Mouse (Mus musculus) lung, adult 18-20 months (tissue): ENCODE measurements around the gene Slamf8.

Experiments used
- DNase-seq, 2 experiments: peaks; one replicate each; pipeline ENCODE4 v3.0.0; 2022; ENCODE audit warnings: mixed read lengths in 2 of 2

The Slamf8 gene

DNA sequence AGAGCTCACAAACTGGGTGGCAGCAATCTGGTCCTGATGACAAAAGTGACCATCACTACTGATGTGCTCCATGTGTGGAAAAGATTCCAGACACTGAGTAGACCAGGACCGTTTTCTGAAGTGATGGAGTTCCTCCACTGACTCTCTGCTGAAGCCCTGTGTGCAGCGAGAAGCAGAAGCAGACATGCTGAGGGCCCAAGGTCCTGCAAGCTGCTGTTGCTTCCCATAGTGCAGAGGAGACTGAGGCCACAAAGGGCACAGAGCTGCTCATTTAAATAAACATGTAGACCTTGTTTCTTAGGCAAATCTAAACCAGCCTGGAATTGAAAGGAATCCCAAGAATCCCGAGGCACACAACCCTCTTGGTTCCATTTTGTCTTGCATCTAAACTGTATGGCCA lies 3.0 kb upstream of the Slamf8 start:
- DNase-seq = no peak

DNA sequence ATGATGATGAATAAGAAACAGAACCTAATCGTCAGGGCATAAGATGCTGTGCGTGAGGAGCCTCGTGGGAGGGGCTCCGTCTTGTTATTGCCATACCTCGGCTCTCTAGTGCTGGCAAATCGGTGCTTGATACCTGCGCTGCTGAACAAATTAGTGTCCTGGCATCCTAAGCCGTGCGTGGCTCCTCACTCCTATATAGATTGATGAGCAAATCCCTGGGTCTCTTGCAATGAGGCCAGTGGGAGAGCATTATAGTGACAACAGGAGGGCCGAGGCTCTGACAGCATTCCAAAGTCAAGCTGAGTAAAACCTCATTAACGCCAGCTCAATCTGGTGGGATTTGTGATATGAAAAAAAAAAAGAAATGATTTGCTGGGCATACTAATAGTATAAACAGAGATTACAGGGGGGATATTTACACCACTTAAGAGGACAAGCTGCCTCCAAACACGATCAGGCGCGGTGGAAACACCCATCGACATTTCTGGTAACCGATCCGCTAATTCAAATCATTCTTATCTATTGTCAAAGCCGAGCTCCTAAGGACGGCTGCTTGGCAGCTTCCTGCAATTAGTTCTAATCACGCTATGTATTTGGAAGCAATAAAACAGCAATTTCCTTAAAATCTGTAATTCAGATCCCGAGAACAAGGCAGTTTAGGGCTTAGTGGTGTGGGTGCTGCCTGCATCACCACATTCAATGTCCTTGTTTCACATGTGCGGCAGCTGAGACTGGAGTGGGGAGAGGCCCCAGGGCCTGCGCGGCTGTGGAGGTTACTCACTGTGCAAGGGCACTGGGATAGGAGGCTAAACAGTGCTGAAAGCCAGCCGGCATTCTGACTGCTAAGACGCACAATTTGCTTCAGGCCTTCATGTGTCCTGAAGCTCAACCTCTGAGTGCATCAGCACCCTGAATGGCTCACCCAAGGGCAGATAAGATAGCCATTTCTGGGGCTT lies 4.5 kb downstream of the Slamf8 start:
- no peak for DNase-seq

DNA sequence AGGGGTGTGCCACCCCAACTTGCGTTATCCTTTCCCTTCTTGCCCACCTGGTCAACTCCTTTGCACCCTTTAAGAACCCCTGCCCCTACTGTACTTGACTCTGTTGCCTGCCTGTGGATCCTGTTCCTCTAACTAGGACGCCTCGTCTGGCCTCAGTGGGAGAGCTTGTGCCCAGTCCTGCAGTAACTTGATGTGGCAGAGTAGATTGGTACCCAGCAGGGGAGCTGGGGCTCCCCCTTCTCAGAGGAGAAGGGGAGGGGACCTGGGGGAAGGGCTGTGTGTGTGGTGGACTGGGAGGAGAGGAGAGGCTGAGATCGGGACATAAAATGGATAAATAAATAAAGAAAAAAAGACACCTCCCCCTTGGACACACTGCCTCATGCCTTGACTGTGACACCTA lies 5.3 kb downstream of the Slamf8 start:
- no peak for DNase-seq

DNA sequence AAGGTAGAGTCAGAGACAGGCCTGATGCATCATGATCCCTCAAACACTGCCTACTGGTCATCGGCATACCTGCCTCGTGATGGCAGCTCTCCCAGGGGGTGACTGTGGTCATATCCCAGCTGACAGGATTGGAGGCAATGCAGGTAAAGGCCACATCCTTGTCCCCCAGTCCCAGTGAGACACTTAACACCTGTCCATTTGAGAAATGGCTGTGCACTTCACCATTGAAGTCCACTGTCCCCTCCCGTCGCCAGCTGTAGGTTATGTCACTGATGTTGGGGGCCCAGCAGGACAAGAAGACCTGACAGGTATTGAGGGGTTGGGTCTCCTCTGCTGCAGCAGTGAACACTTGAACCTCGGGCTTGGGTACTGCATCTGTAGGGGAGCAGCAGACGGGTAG lies 6.1 kb downstream of the Slamf8 start:
- DNase-seq = no peak

DNA sequence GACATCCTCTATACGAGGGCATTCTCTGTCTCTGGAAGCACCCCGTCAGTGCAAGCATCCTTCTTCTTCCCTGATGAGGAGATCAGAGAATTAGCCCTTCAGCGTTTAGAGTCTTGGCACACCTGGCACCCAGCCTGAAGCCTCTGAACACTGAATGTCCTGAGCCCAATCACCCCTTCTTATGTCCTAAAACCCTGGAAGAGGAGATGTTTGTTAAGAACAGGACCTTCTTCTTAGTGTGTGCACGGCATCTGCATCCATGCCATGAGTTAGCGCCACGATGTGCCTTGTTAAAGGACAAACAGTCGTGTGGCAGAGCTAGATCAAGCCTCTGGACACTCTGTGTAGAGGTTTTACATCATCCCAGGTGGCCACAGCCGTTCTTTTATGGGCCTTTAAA lies 7.9 kb downstream of the Slamf8 start:
- no peak for DNase-seq

DNA sequence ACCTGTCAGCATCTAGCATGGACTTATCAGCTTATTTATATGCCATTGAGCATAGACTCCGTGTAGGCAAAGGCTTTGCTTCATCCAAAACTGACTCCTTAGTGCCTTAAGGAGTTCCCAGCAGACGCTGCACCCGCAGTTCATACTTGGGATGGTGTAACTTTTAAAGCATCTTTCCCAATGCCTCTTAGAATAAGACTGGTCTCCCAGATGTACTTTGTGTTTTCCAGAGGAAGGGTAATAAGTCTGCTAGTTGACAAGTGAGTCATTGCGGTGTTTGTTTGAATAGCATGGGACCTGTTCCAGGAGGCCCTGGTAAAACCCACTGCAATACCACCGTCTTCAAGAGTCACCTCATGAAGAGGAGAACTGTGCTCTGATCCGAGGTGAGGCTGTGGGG lies 10.3 kb downstream of the Slamf8 start:
- no peak for DNase-seq

DNA sequence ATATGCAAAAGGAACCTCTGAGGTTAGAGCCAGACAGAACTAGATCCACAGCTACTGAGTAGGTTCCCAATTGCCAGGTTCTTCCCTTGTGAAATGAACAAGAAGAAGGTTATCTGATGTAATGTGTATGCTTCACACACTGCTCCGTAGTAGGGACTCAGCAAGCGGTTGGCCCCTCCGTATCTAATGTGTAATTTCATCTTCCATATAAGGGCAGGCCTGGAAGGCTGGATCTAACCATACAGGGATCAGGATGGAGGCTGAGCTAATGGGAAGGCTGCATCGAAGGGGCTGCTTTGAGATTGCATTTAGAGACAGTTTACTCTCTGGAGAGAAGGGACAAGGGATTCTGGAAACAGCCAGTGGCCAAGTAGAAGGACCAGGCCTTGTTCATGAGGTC lies 22.6 kb downstream of the Slamf8 start:
- DNase-seq = no peak

DNA sequence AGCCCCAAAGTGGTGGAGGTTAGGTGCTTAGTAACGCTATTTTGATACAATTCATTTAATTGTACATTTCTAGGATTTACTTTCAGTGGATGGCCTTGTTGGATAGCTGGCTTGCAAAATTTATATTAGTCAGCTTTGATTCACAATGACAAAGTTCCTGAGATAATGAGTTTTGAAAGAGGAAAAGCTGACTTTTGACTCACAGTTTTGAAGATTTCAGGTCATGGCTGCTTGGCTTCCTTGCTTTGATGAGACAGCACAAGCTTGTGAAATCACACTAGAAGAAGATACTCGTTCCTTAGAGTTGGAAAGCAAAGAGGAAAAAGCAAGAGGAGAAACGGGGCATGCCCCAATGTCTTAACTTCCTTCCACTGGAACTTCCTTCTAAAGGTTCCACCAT lies 24.2 kb downstream of the Slamf8 start:
- DNase-seq = no peak

DNA sequence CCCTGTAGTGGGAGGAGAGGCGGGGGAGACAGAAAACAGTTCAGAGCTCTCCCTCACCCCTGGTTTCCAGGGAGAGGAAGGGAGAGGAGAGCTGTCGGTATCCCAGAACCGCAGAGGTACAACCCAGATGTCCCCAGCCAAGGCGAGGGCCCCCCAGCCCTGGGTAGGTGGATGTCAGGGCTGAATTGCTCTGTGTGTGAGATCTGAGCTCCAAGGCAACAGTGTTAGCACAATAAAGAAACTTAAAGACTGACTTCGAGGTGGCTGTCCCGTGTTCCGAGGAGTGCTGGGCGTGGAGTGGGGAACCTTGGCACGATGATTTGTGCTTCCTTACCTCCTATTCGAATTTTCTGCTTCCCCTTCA lies 26.9 kb downstream of the Slamf8 start:
- no peak for DNase-seq

DNA sequence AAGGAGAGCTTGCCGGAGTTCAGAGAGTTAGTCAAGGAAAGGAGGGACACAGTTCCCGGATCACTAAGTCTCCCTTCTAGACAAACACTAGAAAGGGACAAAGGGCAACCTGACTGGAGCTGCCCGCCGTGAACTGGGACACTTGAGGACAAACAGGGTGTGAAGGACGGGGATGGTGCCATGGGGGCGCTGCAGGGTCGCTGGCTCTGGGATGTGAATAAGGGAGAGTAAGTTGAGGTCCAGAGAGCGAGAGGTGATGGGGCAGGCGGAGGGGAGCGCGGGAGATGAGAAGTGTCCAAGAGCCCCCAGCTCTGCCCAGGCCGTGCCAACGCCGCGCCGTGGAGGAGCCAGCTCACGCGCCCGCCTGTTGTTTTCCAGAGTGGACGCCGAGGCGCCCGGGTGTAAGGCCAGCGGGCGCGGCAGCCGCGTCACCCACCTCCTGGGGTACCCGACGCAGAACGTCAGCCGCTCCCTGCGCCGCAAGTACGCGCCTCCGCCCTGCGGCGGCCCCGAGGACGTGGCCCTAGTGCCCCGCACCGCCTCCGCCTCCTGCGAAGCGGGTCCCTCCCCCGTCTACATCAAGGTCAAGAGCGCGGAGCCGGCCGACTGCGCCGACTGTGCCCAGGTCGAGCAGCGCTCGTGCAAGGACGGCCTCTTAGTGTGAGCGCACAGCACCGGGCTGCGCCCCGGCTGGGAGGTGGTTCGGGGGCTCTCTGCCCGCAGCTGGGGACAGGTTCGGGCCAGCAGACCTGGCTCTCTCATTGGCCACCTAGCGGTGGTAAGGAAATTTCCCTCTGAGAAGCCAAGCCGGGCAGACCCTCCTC lies 27.5 kb downstream of the Slamf8 start:
- DNase-seq = peak; percentile 77 to 82

DNA sequence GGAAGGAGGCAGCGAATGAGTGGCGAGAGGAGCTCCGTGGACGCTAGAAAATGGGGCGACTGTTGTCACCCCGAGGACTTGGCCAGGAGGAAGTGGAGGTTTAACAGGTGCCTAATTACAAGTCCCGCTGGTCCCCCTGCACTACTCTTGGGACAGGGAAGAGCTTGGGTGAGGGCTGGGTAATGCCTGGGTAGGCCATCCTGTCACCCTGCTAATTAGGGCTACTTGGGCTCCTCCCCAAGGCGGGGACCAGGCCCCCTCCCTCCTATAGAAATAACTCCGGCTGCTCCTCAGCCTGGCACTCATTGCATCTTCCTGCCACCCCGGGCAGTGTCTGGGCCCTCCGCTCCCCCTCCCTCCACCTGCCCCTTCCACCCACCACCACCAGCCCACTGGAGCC lies 34.7 kb downstream of the Slamf8 start, which contains the start of gene Vsig8:
Gene Vsig8, plus strand, starts transcription at position 301 of the 400 bp plus-strand sequence.
- no peak for DNase-seq

DNA sequence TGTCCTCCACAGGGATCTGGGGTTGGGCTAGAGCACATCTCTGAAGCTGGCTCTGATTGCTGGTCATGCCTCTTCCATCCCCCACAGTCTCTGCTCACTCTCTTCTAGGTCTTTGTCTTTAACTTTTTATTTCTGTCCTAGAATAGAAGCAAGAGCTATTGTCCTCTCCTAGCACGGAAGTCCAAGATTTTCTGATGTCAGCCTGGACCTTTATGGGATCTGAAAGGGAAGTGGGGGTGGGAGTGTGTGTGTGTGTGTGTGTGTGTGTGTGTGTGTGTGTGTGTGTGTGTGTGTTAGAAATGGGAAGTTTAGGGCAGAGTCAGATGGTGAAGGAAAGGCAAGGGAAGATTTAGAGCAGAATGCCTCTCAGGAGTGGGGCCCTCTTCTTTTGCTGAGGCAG lies 37.7 kb downstream of the Slamf8 start:
- no peak for DNase-seq

DNA sequence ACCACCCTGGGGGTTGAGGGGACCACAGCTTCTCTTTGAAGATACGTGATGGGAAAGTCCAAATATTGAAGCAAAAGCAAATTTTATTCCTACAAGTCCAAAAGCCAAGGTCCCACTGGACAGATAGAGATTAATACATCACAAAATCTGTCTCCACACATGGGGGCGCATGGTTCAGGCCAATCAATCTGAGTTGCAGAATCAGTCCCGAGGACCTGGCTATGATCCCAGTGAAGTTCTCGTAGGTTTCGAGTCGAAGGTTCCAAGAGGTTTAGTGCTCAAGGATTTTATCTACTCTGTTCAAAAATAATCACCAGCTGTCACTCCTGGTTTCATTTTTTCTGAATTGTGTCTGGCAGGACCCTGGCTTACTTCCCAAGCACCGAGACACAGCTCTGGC lies 39.4 kb downstream of the Slamf8 start:
- DNase-seq = no peak

DNA sequence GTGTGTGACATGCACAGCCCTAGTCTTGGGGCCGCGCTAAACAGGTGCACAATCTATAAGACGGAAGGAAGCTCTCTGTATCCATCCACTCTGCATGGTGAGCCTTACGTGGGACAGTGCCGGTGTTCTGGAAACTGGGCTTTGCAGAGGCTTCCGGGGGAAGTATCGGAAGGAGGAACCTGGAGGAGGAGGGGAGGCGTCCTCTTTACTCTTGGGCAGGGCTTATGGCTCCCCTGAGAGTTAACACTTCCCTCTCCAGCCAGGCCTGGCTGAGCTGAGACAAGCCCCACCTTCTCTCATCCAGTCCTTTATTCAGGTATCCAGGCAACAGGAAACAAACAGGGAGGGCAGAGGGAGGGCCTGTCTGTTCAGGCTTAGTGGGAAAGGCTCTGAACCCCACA lies 39.8 kb downstream of the Slamf8 start:
- peak; percentile 81 to 87 for DNase-seq

DNA sequence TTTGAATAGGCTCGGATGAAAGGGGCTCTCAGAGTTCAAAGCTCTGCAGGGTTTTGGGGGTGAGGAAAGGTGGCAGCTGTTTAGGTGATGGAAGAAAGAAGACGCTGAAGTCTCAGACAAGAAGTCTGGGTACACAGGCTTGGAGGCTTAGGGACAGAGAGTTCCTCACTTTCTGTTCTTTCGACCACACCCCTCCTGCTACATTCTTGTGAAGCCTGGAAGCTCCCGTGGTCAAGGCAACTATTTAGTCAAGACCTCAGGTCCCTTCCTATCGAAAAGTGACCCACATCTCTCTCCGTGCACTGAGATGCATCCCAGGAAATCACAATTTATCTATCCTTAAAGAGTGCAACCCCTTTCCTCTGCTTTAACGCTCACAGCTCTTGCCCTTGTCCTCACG lies 40.7 kb downstream of the Slamf8 start:
- DNase-seq = peak in 1 of 2 experiments; percentile 38

DNA sequence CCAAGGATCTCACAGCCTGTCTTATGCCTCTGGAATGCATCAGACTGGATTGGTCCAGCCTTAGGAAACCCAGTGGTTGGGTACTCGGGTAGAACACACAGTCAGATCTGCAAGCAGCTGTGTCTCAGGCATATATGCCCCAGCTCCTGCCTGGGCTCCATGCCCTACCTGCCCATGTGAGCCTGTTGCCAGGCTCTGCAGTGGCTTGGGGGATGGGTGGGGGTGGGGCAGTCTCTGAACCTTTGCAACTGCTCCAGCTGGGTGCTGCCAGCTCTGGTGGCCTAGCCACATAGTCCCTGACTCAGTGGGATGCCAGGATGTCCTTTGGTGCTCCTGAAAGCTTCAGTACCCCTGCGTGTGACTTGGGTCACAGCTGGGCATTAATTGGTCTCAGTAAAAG lies 41.1 kb downstream of the Slamf8 start:
- no peak for DNase-seq

DNA sequence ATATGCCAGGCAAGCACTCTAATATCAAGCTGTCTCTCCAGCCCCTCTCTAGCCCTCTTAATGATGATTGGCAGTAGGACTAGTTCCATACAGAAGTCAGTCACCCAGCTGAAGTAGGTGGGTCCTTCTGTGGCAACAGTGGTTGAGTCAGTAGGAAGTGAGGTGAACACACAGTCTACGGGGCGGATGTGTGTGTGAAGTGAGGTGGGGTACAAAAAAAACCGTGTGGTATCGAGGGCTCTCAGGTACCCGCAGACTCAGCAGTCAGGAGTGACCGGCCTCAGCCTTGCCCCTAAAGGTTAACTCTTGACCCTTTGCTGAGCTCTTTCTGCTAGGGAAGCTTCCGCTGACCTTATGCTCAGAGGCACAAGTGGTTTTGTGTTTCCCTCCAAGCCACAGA lies 41.9 kb downstream of the Slamf8 start:
- DNase-seq = peak; percentile 38 to 43

DNA sequence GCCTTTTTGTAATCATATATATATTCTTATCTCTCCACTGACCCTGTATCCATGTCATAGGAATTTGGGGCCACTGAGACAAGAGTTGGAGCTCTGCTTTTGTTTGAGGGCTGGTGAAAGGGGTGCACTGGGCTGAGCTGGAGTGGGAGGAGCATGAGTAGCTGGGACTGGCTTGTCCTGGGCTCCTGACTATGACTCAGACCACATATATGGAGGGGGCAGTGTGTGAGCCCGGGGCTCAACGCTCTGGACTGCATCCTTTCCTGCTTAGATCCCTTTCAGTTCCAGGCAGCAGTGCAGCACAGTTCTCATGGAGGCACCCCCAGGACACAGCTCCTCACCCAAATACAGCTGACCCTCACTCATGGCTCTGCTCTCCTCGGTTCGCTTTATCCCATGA lies 44.3 kb downstream of the Slamf8 start:
- no peak for DNase-seq

DNA sequence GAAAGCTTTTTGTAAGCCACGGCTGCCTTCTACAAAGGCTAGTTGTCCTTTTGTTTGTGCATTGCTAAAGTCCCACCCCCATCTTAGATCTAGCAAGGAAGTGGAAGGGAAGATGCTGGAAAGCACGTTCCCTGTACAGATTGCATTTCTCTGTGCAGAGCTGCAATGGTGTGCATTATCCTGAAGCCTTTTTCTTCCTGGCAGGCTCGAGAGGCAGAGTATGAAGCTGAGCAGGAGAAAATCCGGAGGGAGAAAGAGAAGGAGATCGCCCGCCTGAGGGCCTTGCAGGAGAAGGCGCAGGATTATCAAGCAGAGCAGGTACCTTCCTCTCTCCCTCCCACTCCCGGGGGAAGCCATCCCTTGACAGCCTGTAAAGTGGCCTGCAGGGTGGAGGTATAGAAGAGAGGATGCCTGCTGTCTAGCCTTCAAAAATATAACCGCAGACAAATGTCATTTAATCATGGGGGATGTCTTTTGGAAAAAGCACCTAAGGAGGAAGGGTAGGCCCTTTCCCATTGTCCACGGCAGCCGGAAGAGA lies 50.0 kb downstream of the Slamf8 start:
- DNase-seq = no peak

DNA sequence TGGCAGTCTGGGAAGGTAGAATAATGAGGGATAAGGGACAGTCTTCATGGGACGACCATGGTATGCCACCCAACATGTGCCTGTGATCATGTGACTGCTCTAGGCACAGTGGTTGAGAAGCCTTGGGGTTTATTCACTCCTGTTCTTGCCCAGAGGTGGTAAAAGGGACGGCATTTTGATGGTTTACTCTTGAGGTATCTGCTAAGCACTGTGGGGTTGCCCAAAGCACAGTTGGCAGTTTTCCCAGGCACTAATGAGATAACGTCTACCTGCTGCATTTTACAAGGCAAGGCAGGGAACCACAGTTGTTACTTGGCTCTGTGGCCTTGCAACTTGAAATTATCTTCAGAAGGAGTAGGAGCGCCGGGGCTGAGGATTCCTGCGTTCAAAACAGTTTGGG lies 50.5 kb downstream of the Slamf8 start:
- no peak for DNase-seq

DNA sequence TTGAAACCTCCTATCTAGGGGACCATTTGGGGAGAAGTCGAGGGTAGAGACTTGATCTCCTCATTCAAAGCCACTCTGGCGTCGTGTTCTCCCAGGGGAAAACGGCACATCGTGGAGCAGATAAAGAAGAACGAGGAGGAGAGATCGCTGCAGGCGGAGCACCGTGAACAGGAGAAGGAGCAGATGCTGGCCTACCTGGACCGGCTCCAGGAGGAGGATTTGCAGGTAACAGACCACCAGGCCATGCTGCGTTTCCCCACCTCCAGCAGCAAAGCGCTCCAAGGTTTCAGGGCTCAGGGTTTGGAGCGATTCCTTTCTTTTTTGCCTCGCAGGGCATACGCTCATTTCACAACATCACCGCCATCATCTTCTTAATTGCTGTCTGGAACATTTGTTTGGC lies 55.3 kb downstream of the Slamf8 start:
- DNase-seq = no peak

DNA sequence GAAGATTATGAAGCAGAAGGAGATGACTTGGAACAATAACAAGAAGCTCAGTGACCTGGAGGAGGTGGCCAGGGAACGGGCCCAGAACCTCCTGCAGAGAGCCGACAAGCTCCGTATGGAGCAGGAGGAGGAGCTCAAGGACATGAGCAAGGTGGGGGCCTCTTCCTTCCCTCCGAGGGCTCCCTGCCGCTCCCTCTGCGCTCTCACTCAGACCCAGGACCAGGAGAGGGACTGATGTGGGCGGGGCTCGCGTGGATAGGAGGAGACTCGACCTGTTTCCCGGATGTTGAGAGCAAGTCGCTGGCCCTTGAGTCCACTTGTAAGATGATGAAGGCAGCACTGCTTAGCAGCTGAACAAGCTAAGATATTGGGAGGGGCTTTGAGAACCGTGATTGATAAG lies 57.8 kb downstream of the Slamf8 start:
- peak; percentile 78 to 84 for DNase-seq
